Mouse (Mus musculus) urinary bladder, postnatal 14 days (tissue): ENCODE results near the gene Utp20.
"Not testable (repeated sequence)": the region's sequence is repeated elsewhere in the genome, so short reads cannot be mapped to it uniquely, and the experiment has no call there.

Source experiments
- DNase-seq: peaks from one replicate; pipeline ENCODE4 v3.0.0; 2021; ENCODE audit warnings: low spot score

Gene Utp20

DNA sequence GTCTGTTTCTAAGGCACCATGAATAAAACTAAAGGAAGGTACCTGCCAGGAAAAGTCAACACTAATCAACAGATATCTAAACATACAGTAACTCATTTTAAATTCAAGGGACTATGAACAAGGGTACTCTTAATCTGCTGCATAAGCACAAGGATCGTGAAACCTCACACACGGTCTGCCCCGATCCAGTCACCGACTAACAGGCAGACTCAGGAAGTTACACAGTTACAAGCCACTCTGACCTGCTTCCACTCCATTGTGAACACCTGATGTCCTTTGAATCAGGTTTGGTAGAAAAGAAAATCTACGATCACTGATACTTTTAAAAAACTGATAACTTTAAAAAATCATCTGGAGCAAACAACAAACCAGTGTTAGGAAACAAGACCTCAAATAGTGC, 42.7 kb downstream of the Utp20 start:
- no peak for DNase-seq

DNA sequence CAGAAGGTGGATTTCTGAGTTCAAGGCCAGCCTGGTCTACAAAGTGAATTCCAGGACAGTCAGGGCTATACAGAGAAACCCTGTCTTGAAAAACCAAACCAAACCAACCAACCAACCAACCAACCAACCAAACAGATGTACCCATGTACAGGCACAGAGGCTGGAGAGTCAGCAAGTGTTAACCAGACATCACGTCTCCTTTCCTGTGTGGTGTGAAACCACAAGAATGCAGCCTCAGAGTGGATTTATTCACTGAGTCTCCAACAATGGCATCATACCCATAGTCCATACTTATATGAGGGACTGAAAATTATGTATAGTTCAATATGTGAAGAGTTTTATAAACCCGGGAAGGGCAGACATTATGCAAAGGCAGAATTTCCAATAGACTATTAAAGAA, 43.5 kb downstream of the Utp20 start:
- DNase-seq = not testable (repeated sequence)

GRCm38 (mm10) chr10:88780716-88781115, 45.9 kb downstream of the Utp20 start:
- DNase-seq = no peak

DNA sequence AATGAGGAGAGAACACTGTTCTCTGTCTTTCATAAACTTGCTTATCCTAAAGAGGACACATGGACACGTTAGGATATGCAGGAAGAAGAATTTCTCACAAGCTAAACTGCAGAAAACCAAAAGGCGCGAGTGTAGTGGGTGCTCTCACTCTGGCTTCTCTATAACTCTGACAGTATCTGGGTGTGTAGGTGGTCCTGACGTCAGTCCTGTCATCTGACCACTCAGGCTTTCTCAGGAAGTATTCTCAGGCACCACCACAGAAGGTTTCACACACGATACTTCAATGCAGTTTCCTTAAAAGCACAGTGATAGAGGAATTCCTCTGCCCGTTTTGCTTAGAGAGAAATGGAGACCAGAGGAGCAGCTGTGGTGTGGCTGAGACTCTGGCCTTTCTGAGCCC, 50.4 kb downstream of the Utp20 start:
- no peak for DNase-seq

- not testable (repeated sequence) for DNase-seq
Observed at GRCm38 (mm10) chr10:88772965-88773364, 53.6 kb downstream of the Utp20 start.

DNA sequence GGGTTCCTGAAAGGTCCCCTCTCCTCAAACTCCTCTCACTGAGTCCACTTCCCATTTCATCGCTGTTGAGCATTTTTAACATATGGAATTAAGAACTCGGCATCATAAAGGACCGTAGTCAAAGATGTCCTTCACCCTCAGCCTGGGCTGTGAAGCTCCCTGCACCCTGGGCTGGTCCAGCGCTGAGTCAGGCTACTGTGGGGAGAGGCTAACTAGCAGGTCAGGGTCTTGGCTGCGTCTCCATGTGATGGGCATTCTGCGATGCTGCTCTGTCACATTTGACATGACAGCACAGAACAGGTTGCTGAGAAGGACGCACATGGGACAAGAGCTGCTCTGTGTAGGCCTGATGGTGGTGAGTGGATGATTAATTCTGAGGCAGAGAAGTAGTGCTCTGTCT, 56.9 kb downstream of the Utp20 start:
- no peak for DNase-seq

GRCm38 (mm10) chr10:88768961-88769360, 57.6 kb downstream of the Utp20 start:
- DNase-seq = no peak

DNA sequence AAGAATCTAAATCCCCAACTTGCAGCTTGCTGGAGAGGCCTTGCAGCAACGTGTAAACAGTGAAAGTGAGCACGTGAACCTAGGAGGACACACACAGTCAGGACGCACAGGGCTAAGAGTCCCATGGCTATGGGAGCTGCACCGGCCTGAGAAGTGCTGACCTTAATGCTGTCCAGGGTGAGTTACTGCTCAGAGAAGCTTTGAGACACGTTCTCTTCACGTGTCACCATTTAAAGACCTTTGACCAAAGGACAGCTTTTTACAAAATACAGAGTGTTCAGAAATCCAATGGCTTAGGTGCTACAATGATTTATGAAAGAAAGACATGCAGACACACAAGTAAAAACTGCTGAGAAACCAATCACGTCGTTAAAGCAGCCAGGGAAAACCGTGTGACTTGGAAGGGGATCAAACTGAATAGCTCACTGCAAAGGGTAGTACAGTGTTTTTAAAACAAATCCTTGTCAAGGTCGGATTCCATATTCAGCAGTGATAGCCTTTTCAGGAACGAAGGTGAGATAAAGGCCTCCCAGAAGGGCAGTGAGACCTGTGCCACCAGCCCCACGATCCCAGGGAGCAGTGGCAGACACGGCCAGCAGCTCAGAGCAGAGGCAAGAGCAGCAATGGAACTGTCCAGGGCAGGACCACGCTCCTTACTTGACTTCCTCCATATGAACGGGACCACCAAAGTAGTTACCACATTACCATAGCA, 61.0 kb downstream of the Utp20 start:
- no peak for DNase-seq

DNA sequence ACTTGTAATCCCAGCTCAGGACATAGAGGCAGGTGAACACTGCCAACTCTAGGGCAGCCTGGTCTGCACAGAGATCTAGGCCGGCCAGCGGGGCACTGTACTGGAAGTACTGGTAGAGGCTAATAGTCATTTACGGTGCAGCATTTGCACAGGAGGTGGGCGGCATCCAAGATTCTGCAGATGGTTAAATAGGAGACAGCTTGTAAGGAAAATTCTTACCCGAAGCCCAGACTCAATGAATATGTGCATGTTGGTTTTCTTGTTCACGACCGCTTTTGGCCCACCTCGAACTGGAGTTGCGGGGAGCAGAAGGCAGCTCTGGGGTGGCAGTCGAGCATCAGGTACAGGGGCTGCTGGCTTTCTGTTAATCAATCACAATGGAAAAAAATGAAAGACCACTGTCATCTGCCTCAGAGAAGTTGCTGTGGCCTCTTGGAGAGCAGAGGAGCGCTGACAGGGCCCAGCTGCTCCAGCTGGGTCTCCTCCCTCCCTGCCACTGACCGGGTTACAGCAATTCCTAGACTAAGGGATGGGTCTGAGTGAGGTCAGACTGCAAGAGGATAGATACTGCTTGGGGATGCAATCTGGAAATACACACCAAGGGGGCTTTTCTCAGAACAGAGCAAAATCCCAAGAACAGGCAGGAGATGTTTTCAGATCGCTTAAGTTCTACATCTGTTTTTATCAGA, 64.9 kb downstream of the Utp20 start:
- no peak for DNase-seq

- DNase-seq = no peak
Observed at GRCm38 (mm10) chr10:88741426-88741825, 85.2 kb downstream of the Utp20 start.

- no peak for DNase-seq
Observed at GRCm38 (mm10) chr10:88740781-88741180, 85.8 kb downstream of the Utp20 start.

DNA sequence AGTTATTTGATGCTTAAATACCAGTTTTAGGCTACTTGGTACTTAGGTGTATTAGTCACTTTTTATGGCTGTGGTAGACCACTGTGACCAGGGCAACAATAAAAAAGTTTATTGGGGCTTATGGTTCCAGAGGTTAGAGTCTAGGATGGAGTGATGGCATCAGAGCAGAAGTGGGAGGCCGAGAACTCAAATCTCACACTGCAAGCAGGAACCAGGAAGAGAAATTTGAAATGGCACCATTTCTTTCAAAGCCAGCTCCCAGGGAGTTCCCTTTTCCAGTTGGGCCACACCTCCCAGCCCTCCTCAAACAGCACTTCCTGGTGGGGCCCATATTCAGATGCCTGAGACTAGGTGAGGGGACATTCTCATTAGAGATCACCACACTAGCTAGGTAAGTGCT, 86.8 kb downstream of the Utp20 start:
- DNase-seq = no peak

DNA sequence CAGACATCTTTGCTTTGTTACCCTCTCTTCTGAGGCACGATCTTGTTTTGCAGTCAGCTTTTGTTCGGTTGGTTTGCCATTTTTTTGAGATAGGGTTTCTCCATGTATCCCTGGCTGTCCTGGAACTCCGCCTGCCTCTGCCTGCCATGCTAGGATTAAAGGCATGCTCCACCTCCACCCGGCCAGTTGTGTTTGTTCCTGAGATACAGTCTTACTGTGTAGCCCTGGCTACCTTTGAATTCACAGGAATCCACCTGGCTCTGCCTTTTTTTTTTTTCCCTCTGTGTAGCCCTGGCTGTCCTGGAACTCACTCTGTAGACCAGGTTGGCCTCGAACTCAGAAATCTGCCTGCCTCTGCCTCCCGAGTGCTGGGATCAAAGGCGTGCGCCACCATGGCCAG, 87.5 kb downstream of the Utp20 start:
- not testable (repeated sequence) for DNase-seq

DNA sequence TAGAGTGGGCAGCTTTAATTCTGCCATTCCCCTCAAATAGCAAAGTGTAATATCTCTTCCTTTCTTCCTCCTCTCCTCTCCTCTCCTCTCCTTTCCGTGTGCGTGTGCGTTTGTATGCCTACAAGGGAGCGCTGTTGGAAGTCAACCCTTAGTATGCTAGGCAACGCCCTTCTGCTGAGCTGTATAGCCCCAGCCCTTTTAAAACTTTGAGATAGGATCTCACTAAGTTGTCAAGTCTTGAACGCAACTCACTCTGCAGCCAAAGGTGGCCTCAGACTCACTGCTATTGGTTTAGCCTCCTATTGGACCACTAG, 94.3 kb downstream of the Utp20 start:
- DNase-seq = no peak

GRCm38 (mm10) chr10:88731496-88732308, 94.9 kb downstream of the Utp20 start:
- no peak for DNase-seq

GRCm38 (mm10) chr10:88730571-88731495, 95.8 kb downstream of the Utp20 start, which contains the start of gene Arl1:
Arl1 (plus strand) TSS chr10:88730858.
- peak; percentile 94 for DNase-seq

DNA sequence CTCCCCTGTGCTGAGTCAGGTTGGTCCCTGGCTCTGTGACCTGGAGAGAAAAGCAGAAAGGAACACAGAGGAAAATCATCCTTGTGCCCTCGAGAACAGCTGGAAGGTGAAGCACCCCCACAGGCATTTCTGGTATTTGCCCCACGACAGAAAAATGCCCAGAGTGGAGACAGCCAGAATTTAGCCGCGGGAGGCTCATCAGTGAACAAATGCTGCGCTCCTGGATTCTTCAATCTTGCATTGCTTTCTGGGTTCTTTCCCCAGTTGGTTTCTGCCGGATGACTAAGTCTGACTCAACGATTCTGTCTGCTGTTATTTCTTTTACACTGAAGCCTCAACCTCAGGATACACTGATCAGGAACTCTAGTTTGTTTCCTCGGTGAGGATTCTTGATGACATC, 98.4 kb downstream of the Utp20 start:
- no peak for DNase-seq

DNA sequence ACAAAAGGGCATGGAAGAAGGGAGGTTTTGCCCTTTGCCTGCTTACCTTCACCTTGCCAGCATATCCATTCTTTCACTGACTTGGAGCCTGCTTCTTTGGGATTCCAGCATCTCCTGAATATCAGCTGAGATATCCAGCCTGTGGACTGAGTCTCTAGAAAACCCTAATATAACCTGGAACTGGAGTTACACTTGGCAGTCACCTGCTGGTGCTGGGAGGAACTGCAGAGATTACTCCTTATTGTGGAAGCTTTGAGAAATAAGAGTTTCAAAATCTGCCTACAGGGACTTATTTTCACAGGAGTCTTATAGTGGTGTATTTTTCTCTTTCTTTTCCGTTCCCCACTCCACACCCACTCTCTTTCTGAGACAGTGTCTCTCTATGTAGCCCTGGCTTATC, 99.5 kb downstream of the Utp20 start:
- peak; percentile 45 for DNase-seq

- peak; percentile 23 for DNase-seq
Observed at GRCm38 (mm10) chr10:88725343-88725742, 101.3 kb downstream of the Utp20 start.

DNA sequence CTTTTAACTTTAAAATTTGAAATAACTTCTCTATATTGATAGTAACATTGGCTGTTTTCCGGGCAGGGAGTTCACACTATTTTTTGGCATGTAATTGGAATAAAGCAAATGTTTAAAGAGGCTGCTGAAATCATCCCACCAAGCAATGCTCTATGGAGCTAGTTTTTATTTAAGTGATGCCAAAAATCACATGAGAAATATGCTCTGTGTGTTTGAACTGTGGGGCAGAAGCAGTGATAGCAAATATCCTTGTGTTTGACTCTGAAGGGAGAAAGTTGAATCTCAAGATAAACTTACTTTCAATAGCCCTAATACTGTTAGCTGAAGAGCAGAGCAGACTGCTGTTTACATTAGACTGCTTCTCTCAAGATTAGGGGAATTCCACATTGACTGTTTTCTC, 107.0 kb downstream of the Utp20 start:
- DNase-seq = no peak

- no peak for DNase-seq
Observed at GRCm38 (mm10) chr10:88717756-88718025, 108.9 kb downstream of the Utp20 start.
